Comparison of ENCODE assay signal across 8 mouse cellular contexts in the genomic region with DNA sequence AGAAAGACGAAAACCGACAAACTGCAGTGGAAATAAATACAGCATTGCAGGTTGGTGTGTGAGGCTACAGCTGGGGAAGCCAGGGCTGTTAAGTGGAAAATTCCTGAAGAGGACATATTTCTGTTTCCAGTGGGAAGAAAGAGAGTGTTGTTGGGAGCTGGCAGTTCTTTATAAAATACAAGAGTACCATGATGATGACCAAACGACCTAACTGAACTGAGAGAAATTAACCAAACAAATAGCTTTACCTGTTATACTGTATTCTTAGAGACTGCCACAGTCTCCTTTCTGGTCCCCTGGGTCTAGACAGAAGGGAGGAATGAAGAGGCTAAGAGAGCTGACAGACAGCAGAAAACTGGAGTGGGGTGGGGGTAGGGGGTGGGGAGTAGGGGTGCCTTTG.
DNase-seq lines count a peak whose midpoint lies in the region; ATAC-seq and TF ChIP-seq lines count a peak whose summit lies in the region.
"Had no signal": no experiment of that assay in that cellular context is flagged by ENCODE, and none has a peak within 500 bp of the region (broad histone marks: within the 10 kb centered on the region; RNA-seq: fewer than 3 reads in every experiment).

No protein-coding gene starts in this region.

- peaks cover 14% of the 10 kb centered on the region for H3K4me1 ChIP-seq in forebrain, embryonic 16.5 days (replicated peaks; ENCODE audit: control insufficient read depth, insufficient read depth, low read length)
- H3K4me1 ChIP-seq in midbrain, embryonic 10.5 days: peaks cover 31% of the 10 kb centered on the region

- peak overlapping the region; percentile 31 for H3K27ac ChIP-seq in forebrain, embryonic 16.5 days (ENCODE audit: low read length)
- peak overlapping the region; percentile 91 for H3K27ac ChIP-seq in midbrain, embryonic 10.5 days (replicated peaks)
- H3K27ac ChIP-seq in left cerebral cortex, adult 2 months: no peak overlapping the region

- ATAC-seq in forebrain, embryonic 16.5 days: no peak

- no peaks in the 10 kb centered on the region for H3K27me3 ChIP-seq in forebrain, embryonic 16.5 days (replicated peaks; ENCODE audit: control insufficient read depth, insufficient read depth, low read length)
- H3K27me3 ChIP-seq in midbrain, embryonic 10.5 days (ENCODE audit: low read depth, poor library complexity, severe bottlenecking): no peaks in the 10 kb centered on the region

- H3K9me3 ChIP-seq in forebrain, embryonic 16.5 days (ENCODE audit: control insufficient read depth, low read length): no peaks in the 10 kb centered on the region
- H3K9me3 ChIP-seq in midbrain, embryonic 10.5 days (replicated peaks): no peaks in the 10 kb centered on the region

- no peaks in the 10 kb centered on the region for H3K36me3 ChIP-seq in forebrain, embryonic 16.5 days (ENCODE audit: control insufficient read depth, insufficient read depth)
- no peaks in the 10 kb centered on the region for H3K36me3 ChIP-seq in midbrain, embryonic 10.5 days

- intact Hi-C loops in left cerebral cortex, adult 2 months (cut with DNase I): loop anchor here (2.0 kb wide), 1 partner anchor 696 kb away; a partner anchor contains a TSS
- intact Hi-C loops in left cerebral cortex, postnatal 14 days (cut with DNase I): loop anchor here (10.0 kb wide), 1 partner anchor 690 kb away; no protein-coding TSS in a partner anchor

- H3K4me2 ChIP-seq in forebrain, embryonic 16.5 days (ENCODE audit: low read length): peak overlapping the region; percentile 53

- peak; percentile 9 for DNase-seq in retina, postnatal 1 day
- DNase-seq in retina, embryonic 14.5 days (ENCODE audit: low spot score): no peak
- no peak for DNase-seq in midbrain, embryonic 10.5 days (ENCODE audit: low spot score)
- no peak for DNase-seq in left cerebral cortex, adult 2 months (ENCODE audit: extremely low spot score in 1 of 2, low spot score in 2 of 2)
- no peak for DNase-seq in c-Kit-positive CD71-positive TER-119-positive erythroid progenitor cells, embryonic 14.5 days (ENCODE audit: low spot score)
- no peak for DNase-seq in left cerebral cortex, postnatal 14 days (ENCODE audit: low spot score in 2 of 2)
- DNase-seq: cerebellum, adult 9-10 months had no signal

- peak overlapping the region; percentile 3; the same call in 1 of the 2 replicates for H3K9ac ChIP-seq in forebrain, embryonic 16.5 days (replicated peaks; ENCODE audit: low read depth, low read length)

- H3K4me3 ChIP-seq in forebrain, embryonic 16.5 days (replicated peaks; ENCODE audit: low read length): no peak overlapping the region
- peak overlapping the region; percentile 55 for H3K4me3 ChIP-seq in midbrain, embryonic 10.5 days
- H3K4me3 ChIP-seq in left cerebral cortex, adult 2 months: no peak overlapping the region

- 3% methylated on average over 3 of the region's 3 CpGs for WGBS in forebrain, embryonic 16.5 days
- WGBS in midbrain, embryonic 10.5 days: 12% methylated on average over 3 of the region's 3 CpGs

- no peak for TF ChIP-seq CTCF in left cerebral cortex, adult 2 months (IDR thresholded peaks at IDR 0.05)
